Mouse (Mus musculus): ENCODE measurements around the gene Armc8.

- TF ChIP-seq EP300 (IDR thresholded peaks at IDR 0.05; ENCODE audit: low read depth) (no peak), CTCF (IDR thresholded peaks at IDR 0.05; ENCODE audit: low read depth) (no peak)
These were observed 5.0 kb downstream of the Armc8 start for GRCm38 (mm10) chr9:99563714-99564113.

All from heart, postnatal 0 days (tissue).